Mouse (Mus musculus) lung, postnatal 25 days (tissue): ENCODE measurements around the gene Gm7075.
"Not testable (repeated sequence)": the region's sequence is repeated elsewhere in the genome, so short reads cannot be mapped to it uniquely, and the experiment has no call there.

Source experiments
- DNase-seq: peaks from one replicate; pipeline ENCODE4 v3.0.0; 2022; ENCODE audit warnings: low spot score

Gene Gm7075

GRCm38 (mm10) chr10:63417061-63417460 is 4.5 kb downstream of the Gm7075 start:
- DNase-seq = no peak

GRCm38 (mm10) chr10:63415850-63416249 is 5.7 kb downstream of the Gm7075 start:
- peak; percentile 45 for DNase-seq

DNA sequence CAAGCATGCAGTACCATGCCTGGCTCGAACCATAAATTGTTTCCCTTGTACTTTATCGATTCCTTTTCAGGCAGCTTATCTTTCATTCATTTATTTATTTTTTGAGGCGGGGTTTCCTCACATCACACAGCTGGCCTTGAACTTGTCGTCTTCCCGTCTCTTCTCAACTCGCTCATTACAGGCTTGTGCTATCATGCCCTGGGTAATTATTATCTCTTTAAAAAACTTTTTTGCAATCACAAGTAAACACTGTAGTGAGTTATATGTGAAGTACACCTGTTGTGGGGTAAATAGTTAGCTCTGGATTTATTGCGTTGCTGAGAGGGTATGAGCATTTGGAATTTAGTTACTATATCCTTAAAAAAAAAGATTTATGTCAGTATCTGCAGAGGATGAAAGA is 6.3 kb downstream of the Gm7075 start:
- no peak for DNase-seq

DNA sequence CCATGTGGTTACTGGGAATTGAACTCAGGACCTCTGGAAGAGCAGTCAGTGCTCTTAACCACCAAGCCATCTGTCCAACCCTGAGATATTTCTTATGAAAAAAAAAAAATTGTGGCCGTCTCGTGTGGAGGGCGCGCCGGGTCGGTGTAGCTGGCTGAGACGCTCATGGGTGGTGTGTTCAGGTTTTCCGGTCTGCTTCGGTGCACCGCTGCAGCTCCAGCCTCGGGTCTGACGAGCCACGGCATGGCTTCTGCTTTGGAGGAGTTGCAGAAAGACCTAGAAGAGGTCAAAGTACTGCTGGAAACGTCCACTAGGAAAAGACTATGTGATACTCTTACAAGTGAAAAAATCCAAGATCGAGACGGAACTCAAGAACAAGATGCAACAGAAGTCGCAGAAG is 8.8 kb downstream of the Gm7075 start:
- DNase-seq = no peak

DNA sequence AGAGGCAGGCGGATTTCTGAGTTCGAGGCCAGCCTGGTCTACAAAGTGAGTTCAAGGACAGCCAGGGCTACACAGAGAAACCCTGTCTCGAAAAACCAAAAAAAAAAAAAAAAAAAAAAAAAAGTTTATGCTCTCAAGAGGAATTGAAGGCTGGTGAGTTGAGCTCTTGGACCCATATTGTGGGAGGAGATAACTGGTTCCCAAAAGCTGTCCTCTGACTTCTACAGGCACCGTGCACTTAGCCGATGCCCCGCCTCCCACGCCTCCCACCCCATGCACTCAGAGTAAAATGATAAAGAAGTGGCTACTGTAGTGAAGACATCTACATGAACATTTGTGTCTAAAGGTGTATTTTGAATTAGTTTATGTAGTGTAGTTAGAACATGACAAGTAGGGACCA is 9.9 kb downstream of the Gm7075 start:
- DNase-seq = not testable (repeated sequence)

- no peak for DNase-seq
Observed at GRCm38 (mm10) chr10:63410162-63410956, 11.2 kb downstream of the Gm7075 start.

GRCm38 (mm10) chr10:63403636-63404035 is 18.0 kb downstream of the Gm7075 start:
- no peak for DNase-seq

DNA sequence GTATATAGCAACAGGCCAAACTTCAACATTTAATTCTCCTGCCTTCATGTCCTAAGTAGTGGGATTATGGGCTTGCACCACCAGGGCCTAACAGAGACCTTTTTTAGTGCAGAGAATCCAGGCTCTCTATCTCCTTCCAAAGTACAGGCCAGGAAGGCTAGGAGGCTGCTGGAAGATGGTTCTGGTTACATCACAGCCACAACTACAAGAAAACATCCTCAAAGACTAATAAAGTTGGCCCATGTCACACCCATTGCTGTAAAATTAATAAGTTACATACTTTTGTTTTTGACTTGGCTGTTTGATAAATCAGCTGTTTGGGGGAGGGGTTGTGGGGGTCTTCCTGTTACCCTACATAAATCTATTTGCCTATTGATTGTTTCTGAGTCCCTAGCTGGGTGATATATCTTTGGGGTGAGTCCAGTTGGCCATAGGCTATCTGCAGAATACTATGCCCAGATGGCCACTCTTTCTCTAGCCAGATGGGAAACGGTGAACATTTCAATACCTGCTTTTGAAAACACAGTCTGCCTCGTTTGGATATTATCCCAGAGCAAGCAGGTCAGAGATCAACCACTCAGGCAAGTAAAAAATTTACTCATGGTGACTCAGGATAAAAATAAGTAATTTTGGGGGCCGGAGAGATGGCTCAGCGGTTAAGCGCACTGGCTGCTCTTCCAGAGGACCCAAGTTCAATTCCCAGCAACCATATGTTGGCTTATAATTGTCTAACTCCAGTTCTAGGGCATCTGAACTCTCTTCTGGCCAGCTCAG is 18.7 kb downstream of the Gm7075 start:
- DNase-seq = no peak

DNA sequence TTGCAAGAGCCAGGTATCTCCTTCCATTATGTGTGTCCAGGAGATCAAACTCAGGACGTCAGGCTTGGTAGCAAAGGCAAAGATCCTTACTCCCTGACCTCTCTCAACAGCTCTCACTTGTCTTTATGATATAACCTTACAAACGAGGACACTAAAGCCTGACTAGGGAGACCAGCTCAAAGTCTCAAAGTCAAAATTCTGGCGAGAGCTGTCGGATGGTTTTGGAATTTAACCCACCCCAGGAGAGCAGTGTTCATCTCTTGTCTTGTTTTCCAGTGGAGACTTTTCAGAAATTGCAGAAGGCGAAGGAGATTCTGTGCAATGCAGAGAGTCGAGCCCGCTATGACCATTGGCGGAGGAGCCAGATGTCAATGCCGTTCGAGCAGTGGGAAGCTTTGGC is 24.6 kb downstream of the Gm7075 start:
- no peak for DNase-seq

DNA sequence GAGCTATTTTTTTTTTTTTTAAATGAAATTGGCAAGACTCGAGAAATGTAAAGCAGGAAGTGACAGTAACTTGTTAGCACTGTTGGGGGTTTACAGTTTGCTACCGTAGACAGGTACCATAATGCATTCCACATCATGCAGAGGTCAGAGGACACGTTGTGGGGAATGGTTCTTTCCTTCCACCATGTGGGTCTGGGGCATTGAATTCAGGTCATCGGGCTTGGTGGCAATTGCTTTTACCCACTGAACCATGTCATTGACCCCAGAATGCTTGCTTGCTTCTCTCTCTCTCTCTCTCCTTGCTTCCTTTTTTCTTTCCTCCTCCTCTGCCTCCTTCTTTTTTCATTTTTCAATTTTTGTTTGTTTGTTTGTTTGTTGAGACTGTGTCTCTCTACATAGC is 32.6 kb downstream of the Gm7075 start:
- no peak for DNase-seq

GRCm38 (mm10) chr10:63386991-63387390 is 34.6 kb downstream of the Gm7075 start:
- DNase-seq = no peak

DNA sequence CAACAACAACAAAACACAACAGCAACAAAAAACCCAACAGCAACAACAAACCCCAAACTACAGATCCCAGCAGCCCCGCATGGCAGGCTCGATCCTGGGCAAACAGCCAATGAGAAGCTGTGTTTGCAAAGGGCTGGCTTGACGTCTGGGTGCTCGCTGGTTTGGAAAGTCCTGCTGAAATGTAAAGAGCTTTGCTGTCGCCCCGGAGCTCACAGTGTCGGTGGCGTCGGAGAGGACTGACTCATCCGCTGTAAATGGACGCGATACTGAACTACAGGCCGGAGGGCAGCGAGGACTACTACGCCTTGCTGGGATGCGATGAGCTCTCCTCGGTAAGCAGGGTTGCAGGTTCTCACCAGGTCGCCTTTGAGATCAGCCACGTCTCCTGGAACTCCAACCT is 35.1 kb downstream of the Gm7075 start:
- peak; percentile 87 for DNase-seq

- DNase-seq = not testable (repeated sequence)
Observed at GRCm38 (mm10) chr10:63385897-63386296, 35.7 kb downstream of the Gm7075 start.

GRCm38 (mm10) chr10:63382372-63383279 is 39.0 kb downstream of the Gm7075 start, which contains the start of gene Dnajc12:
TSS of gene Dnajc12 (plus strand) at chr10:63382443.
- peak; percentile 94 for DNase-seq

DNA sequence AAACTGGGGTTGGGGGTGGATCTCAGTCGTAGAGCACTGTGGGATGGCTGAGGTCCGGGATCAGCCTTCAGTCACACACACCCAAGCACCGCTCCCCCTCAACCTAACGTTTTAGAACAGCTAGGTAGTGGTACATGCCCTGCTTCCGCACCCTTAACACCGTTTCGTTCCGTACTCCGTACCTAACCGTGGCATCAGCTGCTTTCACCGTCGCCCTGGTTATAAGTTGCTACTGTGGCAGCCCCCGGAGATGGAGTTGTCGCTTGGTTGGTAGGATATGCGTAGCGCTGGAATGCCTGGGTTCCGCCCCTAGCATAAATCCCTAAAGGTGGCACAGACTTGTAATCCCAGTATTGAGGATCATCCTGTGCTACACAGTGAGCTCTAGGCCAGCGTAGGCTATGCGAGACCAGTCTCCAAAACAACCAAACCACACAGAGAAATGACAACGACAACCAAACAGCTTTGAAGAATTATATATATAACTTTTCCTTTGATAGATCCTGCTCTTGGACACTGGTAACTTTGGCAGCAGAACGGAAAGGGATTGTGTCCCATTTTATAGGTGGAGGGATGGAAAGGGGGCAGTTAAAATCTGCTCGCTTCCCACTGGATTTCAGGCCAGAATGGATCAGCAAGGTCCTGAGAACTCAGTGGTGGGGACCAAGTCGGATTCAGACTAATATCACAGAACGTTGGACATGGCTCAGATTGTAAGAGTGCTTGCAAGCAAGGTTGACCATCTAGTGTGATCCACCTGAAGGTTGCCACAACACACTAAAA is 39.9 kb downstream of the Gm7075 start, which contains the start of gene Sirt1:
Sirt1 (minus strand) TSS at position 207 of the 783 bp plus-strand sequence.
- DNase-seq = peak; percentile 5

DNA sequence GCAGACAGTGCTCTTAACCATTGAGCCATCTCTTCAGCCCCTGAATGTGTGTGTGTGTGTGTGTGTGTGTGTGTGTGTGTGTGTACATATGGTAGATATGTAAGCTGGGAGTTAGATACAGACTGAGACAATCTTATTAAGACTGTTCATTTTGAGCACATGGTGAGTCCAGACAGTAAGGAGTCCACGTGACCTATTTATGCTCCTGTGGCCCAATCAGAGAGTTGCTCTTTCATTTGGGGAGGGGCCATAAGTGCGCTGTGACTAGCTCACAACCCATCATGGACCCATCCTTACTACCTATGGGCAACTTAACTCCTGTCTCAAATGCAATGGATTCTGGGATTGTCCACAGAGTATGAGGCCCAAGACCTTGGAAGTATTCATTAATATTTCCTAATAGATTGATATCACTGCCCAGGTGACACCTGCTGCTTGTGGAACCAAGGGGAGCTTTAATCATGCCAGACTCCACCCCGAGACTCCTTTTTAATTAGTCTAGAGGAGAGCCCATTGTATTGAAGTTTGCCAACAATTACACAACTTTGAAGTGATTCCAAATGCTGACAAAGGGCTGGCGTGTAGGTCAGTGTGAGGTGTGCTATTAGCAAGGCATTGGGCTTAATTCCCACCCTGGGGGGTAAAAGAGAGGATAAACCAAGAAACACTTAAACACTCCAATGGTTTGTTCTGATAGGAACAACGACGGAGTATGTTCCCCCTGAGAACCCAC is 42.5 kb downstream of the Gm7075 start:
- no peak for DNase-seq

GRCm38 (mm10) chr10:63377468-63377867 is 44.1 kb downstream of the Gm7075 start:
- DNase-seq = peak; percentile 67

- no peak for DNase-seq
Observed at GRCm38 (mm10) chr10:63376303-63376702, 45.3 kb downstream of the Gm7075 start.
